Mouse (Mus musculus) liver, embryonic 15.5 days (tissue): Measurements from ENCODE around the gene Kcnab3. TPM values are rescaled to one million over a fixed set of nuclear protein-coding genes. Genes with fewer than 3 reads are reported as not detected.
A peak's percentile ranks its signal among the peaks of the same experiment; 100 is the strongest.
"Not testable (repeated sequence)": the region's sequence is repeated elsewhere in the genome, so short reads cannot be mapped to it uniquely, and the experiment has no call there.

Experiments used
- ATAC-seq: fragments of 200-750 bp; cut with Nextera tagmentation; 2 replicates; pipeline ENCODE4 v1.8.0; 2017; ENCODE audit warnings: moderate number of reproducible peaks, mild to moderate bottlenecking, moderate library complexity; ENCODE audit not compliant: insufficient read depth
- H3K27ac ChIP-seq: fragments of 300-500 bp; sonication (generic); replicated peaks from 2 replicates; pipeline ENCODE4 v1.5.1; 2015; ENCODE audit warnings: mild to moderate bottlenecking, inconsistent platforms
- H3K27me3 ChIP-seq: fragments of 300-500 bp; sonication (generic); 2 replicates; pipeline ENCODE4 v1.6.1; 2015; ENCODE audit warnings: mild to moderate bottlenecking, inconsistent platforms
- H3K36me3 ChIP-seq: fragments of 300-500 bp; sonication (generic); replicated peaks from 2 replicates; pipeline ENCODE4 v1.6.1; 2015; ENCODE audit warnings: moderate library complexity, mild to moderate bottlenecking, inconsistent platforms
- H3K4me1 ChIP-seq: fragments of 300-500 bp; sonication (generic); replicated peaks from 2 replicates; pipeline ENCODE4 v1.6.1; 2015; ENCODE audit warnings: inconsistent platforms
- H3K4me2 ChIP-seq: fragments of 300-500 bp; sonication (generic); 2 replicates; pipeline ENCODE4 v1.6.1; 2015; ENCODE audit warnings: moderate library complexity, mild to moderate bottlenecking, inconsistent platforms
- H3K4me3 ChIP-seq: fragments of 300-500 bp; sonication (generic); replicated peaks from 2 replicates; pipeline ENCODE4 v1.5.1; 2015; ENCODE audit warnings: mild to moderate bottlenecking, inconsistent platforms
- H3K9ac ChIP-seq: fragments of 300-500 bp; sonication (generic); 2 replicates; pipeline ENCODE4 v1.6.1; 2015; ENCODE audit warnings: moderate library complexity, mild to moderate bottlenecking, inconsistent platforms
- H3K9me3 ChIP-seq: fragments of 300-500 bp; sonication (generic); replicated peaks from 2 replicates; pipeline ENCODE4 v1.6.1; 2016; ENCODE audit warnings: inconsistent platforms
- WGBS: fragments of 180-500 bp; shearing (Covaris S2); methylation state at CpG from one replicate; pipeline ENCODE4 v1.1.7; 2015; ENCODE audit warnings: mixed read lengths; ENCODE audit not compliant: insufficient replicate concordance; 5-methylcytosine and 5-hydroxymethylcytosine counted together
- polyA plus RNA-seq: library from polyadenylated mRNA; unstranded; fragments of >200 nt; fragmentation: Nextera tagmentation; extraction: Ambion mirVana; gene quantifications from 2 replicates; pipeline ENCODE4 v1.2.1, GENCODE M21; 2015

Gene Kcnab3
- polyA plus RNA-seq, 1 experiment from 2014 or later = 0.26 TPM

GRCm38 (mm10) chr11:69318000-69318399 is 8.1 kb upstream of the Kcnab3 start:
- WGBS = 75% methylated on average over 3 of the region's 3 CpGs
- peaks cover 52% of the 10 kb centered on the region for H3K36me3 ChIP-seq
- not testable (repeated sequence) for H3K9ac ChIP-seq

GRCm38 (mm10) chr11:69321580-69321979 is 4.5 kb upstream of the Kcnab3 start:
- no peak overlapping the region for H3K4me3 ChIP-seq
- H3K36me3 ChIP-seq = peaks cover 34% of the 10 kb centered on the region
- H3K27me3 ChIP-seq = peaks cover 5% of the 10 kb centered on the region
- peaks cover 44% of the 10 kb centered on the region for H3K4me1 ChIP-seq
- ATAC-seq = no peak
- peak overlapping the region; percentile 88; the same call in 1 of the 2 replicates for H3K9ac ChIP-seq
- WGBS = 89% methylated on average over 6 of the region's 6 CpGs
- H3K27ac ChIP-seq = no peak overlapping the region
- H3K4me2 ChIP-seq = peak overlapping the region; percentile 92
- H3K9me3 ChIP-seq = no peaks in the 10 kb centered on the region

More at GRCm38 (mm10) chr11:69318000-69318399, 8.1 kb upstream of the Kcnab3 start:
- not testable (repeated sequence) for H3K9me3 ChIP-seq, ATAC-seq, H3K27ac ChIP-seq, H3K4me3 ChIP-seq, H3K4me2 ChIP-seq, H3K27me3 ChIP-seq
- H3K4me1 ChIP-seq = peaks cover 18% of the 10 kb centered on the region

- H3K36me3 ChIP-seq = peaks cover 30% of the 10 kb centered on the region
Measured at GRCm38 (mm10) chr11:69322010-69322409, 4.0 kb upstream of the Kcnab3 start.

GRCm38 (mm10) chr11:69322693-69323471 is 3.2 kb upstream of the Kcnab3 start:
- ATAC-seq = no peak
- 28% methylated on average over 18 of the region's 18 CpGs for WGBS

More at GRCm38 (mm10) chr11:69322010-69322409, 4.0 kb upstream of the Kcnab3 start:
- ATAC-seq = no peak
- Histone ChIP-seq H3K4me2 (peak overlapping the region; percentile 92), H3K27ac (no peak overlapping the region), H3K27me3 (peaks cover 9% of the 10 kb centered on the region), H3K4me1 (peaks cover 48% of the 10 kb centered on the region), H3K4me3 (peak overlapping the region; percentile 80; the same call in 1 of the 2 replicates), H3K9me3 (no peaks in the 10 kb centered on the region), H3K9ac (peak overlapping the region; percentile 88)
- WGBS = 73% methylated on average over 6 of the region's 6 CpGs

GRCm38 (mm10) chr11:69323667-69324111 is 2.4 kb upstream of the Kcnab3 start, which contains the start of the genes Cntrob and Trappc1:
Gene Cntrob, minus strand, starts transcription at chr11:69323775.
Gene Trappc1, plus strand, starts transcription at chr11:69323980.
- ATAC-seq = peak; percentile 92
- H3K4me3 ChIP-seq = peak within 1 kb of the TSS; percentile 80
- H3K27ac ChIP-seq = peak within 1 kb of the TSS; percentile 85
- peaks cover 50% of the 10 kb centered on the region for H3K4me1 ChIP-seq
- H3K27me3 ChIP-seq = peaks cover 26% of the 10 kb centered on the region
- under 1% methylated on average over 30 of the region's 30 CpGs for WGBS
- peaks cover 18% of the 10 kb centered on the region for H3K36me3 ChIP-seq
- H3K9me3 ChIP-seq = no peaks in the 10 kb centered on the region
- H3K9ac ChIP-seq = peak within 1 kb of the TSS; percentile 88
- H3K4me2 ChIP-seq = peak within 1 kb of the TSS; percentile 92

More at GRCm38 (mm10) chr11:69322693-69323471, 3.2 kb upstream of the Kcnab3 start:
- no peaks in the 10 kb centered on the region for H3K9me3 ChIP-seq
- H3K27ac ChIP-seq = peak overlapping the region; percentile 85
- peaks cover 26% of the 10 kb centered on the region for H3K36me3 ChIP-seq
- H3K9ac ChIP-seq = peak overlapping the region; percentile 88
- H3K4me1 ChIP-seq = peaks cover 50% of the 10 kb centered on the region
- H3K4me3 ChIP-seq = peak overlapping the region; percentile 80
- peak overlapping the region; percentile 92 for H3K4me2 ChIP-seq
- H3K27me3 ChIP-seq = peaks cover 18% of the 10 kb centered on the region

GRCm38 (mm10) chr11:69324749-69325148 is 1.3 kb upstream of the Kcnab3 start:
- H3K4me3 ChIP-seq = peak overlapping the region; percentile 80
- H3K9ac ChIP-seq = peak overlapping the region; percentile 77
- peaks cover 37% of the 10 kb centered on the region for H3K27me3 ChIP-seq
- no peaks in the 10 kb centered on the region for H3K9me3 ChIP-seq
- peaks cover 9% of the 10 kb centered on the region for H3K36me3 ChIP-seq
- ATAC-seq = no peak
- peaks cover 50% of the 10 kb centered on the region for H3K4me1 ChIP-seq
- H3K27ac ChIP-seq = peak overlapping the region; percentile 51; the same call in 1 of the 2 replicates
- peak overlapping the region; percentile 92 for H3K4me2 ChIP-seq
- 58% methylated on average over 6 of the region's 6 CpGs for WGBS

- no peak for ATAC-seq
- H3K9ac ChIP-seq = peak overlapping the region; percentile 45
- H3K27me3 ChIP-seq = peaks cover 55% of the 10 kb centered on the region
- no peak overlapping the region for H3K27ac ChIP-seq
- no peaks in the 10 kb centered on the region for H3K36me3 ChIP-seq
- peak overlapping the region; percentile 59 for H3K4me3 ChIP-seq
- H3K4me1 ChIP-seq = peaks cover 53% of the 10 kb centered on the region
- 3% methylated on average over 45 of the region's 45 CpGs for WGBS
- no peaks in the 10 kb centered on the region for H3K9me3 ChIP-seq
- peak overlapping the region; percentile 92 for H3K4me2 ChIP-seq
Measured at GRCm38 (mm10) chr11:69326408-69327156, 524 bp downstream of the Kcnab3 start.

- no peak overlapping the region for H3K4me2 ChIP-seq
Measured at GRCm38 (mm10) chr11:69327157-69327442, 1.0 kb downstream of the Kcnab3 start.

GRCm38 (mm10) chr11:69327648-69328047 is 1.6 kb downstream of the Kcnab3 start:
- Histone ChIP-seq H3K36me3 (no peaks in the 10 kb centered on the region), H3K4me2 (no peak overlapping the region), H3K9me3 (no peaks in the 10 kb centered on the region), H3K27ac (no peak overlapping the region), H3K27me3 (peaks cover 65% of the 10 kb centered on the region), H3K9ac (no peak overlapping the region), H3K4me1 (peaks cover 53% of the 10 kb centered on the region), H3K4me3 (no peak overlapping the region)
- WGBS = 10% methylated on average over 6 of the region's 6 CpGs
- no peak for ATAC-seq

More at GRCm38 (mm10) chr11:69327157-69327442, 1.0 kb downstream of the Kcnab3 start:
- Histone ChIP-seq H3K9ac (no peak overlapping the region), H3K36me3 (no peaks in the 10 kb centered on the region), H3K9me3 (no peaks in the 10 kb centered on the region), H3K4me1 (peaks cover 53% of the 10 kb centered on the region), H3K27me3 (peaks cover 60% of the 10 kb centered on the region), H3K27ac (no peak overlapping the region), H3K4me3 (no peak overlapping the region)
- 16% methylated on average over 9 of the region's 9 CpGs for WGBS
- ATAC-seq = no peak

GRCm38 (mm10) chr11:69328517-69328916 is 2.5 kb downstream of the Kcnab3 start:
- Histone ChIP-seq H3K27me3 (peaks cover 72% of the 10 kb centered on the region), H3K9me3 (no peaks in the 10 kb centered on the region), H3K4me1 (peaks cover 55% of the 10 kb centered on the region), H3K9ac (no peak overlapping the region), H3K36me3 (no peaks in the 10 kb centered on the region), H3K4me2 (no peak overlapping the region), H3K27ac (no peak overlapping the region), H3K4me3 (no peak overlapping the region)
- WGBS = 77% methylated on average over 6 of the region's 6 CpGs
- no peak for ATAC-seq

GRCm38 (mm10) chr11:69331152-69331551 is 5.1 kb downstream of the Kcnab3 start:
- WGBS = 74% methylated on average over 6 of the region's 6 CpGs
- Histone ChIP-seq H3K4me2 (no peak overlapping the region; the same call in 1 of the 2 replicates), H3K9ac (no peak overlapping the region), H3K4me3 (no peak overlapping the region), H3K27ac (no peak overlapping the region), H3K27me3 (peaks cover 75% of the 10 kb centered on the region), H3K9me3 (no peaks in the 10 kb centered on the region), H3K36me3 (no peaks in the 10 kb centered on the region), H3K4me1 (peaks cover 48% of the 10 kb centered on the region)
- no peak for ATAC-seq
